Mouse (Mus musculus) adrenal gland, postnatal 10 days (tissue): ENCODE results near the gene Inhbc. TPM values are rescaled to one million over a fixed set of nuclear protein-coding genes. Genes with fewer than 3 reads are reported as not detected.

Source experiments
- DNase-seq: peaks from one replicate; pipeline ENCODE4 v3.0.0; 2021; ENCODE audit warnings: mixed read lengths
- total RNA-seq, 2 experiments: library from RNA; stranded (reverse); gene quantifications; 2 replicates each; pipeline ENCODE4 v1.2.3; 2021

Gene Inhbc
- total RNA-seq, 2 experiments from 2014 or later, result 10.9 to 22.9 TPM

GRCm38 (mm10) chr10:127352187-127352586, 18.0 kb downstream of the Inhbc start:
- DNase-seq, result no peak

DNA sequence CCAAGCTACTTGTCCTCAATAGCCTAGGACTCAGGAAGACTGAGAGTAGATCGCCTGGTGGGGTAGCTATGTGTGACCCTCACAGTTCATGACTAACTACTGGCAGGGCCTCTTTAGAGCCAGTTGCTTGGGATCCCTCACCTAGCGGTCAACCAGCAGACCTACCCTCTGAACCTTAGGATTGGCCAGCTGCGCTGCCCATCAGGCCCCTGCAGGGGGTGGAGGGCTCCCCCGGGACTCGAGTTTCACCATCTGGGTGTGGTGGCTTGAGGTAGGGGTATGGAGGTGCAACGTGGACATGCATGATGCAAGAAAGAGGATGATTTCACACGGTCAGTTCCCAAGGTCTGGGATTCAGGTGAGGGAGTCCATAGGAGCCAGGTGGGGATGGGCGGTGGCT, 18.5 kb downstream of the Inhbc start:
- no peak for DNase-seq

DNA sequence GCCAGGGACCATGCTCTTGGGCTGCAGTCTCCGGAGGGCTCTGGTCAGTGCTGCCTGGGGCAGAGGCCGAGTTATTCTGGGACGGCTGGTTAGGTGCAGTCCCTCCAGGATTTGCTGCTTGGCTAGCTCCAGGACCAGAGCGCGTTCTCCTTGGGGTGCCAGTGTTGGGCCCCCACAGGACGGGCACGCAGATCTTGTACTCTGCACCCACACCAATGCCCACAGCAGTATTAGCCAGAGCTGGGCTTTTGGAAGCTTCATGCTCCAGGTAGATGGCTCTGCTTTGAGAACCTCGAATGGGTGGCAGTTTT, 19.0 kb downstream of the Inhbc start:
- no peak for DNase-seq

GRCm38 (mm10) chr10:127350594-127351284, 19.5 kb downstream of the Inhbc start:
- peak; percentile 80 for DNase-seq

- DNase-seq, result no peak
These were observed 20.4 kb downstream of the Inhbc start for GRCm38 (mm10) chr10:127349810-127350209.

DNA sequence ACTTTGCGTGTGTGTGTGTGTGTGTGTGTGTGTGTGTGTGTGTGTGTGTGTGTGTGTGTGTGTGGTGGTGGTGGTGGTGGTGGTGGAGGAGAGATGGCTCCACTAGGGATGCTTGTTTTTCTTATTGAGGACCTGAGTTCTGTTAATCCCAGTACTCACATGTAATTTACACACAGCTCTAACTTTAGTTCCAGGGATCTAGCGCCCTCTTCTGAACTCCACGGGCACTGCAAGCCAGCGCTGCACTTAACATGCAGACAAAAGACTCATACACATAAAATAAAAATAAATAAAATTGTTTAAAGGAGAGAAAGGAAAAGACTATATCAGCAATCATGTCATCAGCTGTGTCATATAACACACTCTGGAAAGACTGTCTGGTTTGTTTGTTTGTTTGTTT, 21.3 kb downstream of the Inhbc start:
- peak; percentile 51 for DNase-seq

GRCm38 (mm10) chr10:127346173-127346572, 24.1 kb downstream of the Inhbc start:
- DNase-seq, result no peak

DNA sequence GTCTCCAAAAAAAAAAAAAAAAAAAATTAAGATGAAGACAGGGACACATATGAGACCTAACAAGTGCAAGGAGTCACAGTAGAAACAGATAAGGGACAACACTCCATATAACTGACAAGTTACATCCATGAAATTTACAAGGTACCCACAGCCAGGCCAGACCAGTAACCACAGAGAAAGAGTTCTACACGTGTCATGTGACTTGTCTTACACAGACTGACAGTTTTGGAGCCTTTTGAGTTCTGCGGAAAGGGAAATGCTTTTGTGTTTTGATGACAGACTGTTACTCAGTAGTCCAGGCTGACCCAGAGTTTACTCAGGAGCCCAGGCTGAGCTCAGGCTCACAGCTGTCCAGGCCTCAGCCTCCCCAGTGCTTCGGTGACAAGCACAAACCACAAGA, 27.2 kb downstream of the Inhbc start:
- no peak for DNase-seq

GRCm38 (mm10) chr10:127341891-127342639, 28.2 kb downstream of the Inhbc start, which contains the start of gene Gli1:
Gli1 (minus strand) TSS chr10:127341974.
- DNase-seq, result peak; percentile 90

DNA sequence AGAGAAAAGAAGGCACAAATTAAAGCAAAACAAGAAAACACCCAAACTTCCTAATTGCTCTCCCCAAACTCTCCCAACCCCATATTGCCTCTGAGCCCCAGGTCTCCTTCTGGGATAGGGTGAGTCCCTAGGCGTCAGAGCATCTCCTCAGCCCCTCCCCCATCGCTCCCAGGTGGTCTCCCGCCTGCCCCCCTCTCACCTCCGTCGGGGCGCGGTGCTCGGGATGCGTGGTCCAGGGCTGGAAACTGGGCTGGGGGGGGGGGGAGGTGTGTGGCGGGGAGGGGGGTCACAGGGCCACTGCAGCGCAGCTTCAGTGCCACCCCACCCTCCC, 28.9 kb downstream of the Inhbc start:
- DNase-seq, result no peak

DNA sequence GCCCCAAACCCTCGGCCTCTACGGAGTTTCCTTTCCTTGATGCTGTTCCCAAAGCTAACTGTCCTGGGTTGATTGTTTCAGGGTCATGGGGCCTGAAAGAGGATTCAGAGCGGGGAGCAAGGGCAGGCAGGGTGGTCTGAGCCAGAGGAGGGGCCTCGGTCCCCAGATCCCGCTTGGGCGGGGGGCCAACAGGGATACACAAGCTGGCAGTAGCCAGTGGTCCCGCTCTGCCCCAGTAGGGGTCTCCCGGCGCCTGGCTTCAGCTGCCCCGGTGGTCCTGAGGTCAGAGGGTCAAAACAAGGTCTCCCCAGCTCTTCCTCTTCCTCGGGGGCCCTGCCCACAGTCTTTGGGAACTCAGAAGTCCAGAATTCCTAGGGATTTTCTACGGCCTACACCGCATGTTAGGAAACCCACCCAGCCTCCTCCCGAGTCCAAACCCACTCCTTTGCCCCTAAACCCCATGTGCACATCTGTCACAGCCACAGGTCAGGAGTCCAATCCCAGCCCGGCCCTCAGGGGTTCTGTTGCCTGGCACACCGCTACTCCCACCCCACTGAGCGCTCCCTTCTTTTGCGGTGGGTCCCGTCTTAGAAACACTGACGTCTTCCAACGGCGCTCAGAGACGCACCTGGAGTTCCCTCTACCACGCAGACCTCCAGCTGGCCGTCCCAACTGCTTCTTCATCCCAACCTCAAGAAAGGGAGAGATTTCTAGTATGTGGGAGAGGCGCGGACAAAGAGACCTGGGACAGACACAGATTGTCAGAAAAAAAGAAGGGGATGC, 29.5 kb downstream of the Inhbc start:
- DNase-seq, result no peak

DNA sequence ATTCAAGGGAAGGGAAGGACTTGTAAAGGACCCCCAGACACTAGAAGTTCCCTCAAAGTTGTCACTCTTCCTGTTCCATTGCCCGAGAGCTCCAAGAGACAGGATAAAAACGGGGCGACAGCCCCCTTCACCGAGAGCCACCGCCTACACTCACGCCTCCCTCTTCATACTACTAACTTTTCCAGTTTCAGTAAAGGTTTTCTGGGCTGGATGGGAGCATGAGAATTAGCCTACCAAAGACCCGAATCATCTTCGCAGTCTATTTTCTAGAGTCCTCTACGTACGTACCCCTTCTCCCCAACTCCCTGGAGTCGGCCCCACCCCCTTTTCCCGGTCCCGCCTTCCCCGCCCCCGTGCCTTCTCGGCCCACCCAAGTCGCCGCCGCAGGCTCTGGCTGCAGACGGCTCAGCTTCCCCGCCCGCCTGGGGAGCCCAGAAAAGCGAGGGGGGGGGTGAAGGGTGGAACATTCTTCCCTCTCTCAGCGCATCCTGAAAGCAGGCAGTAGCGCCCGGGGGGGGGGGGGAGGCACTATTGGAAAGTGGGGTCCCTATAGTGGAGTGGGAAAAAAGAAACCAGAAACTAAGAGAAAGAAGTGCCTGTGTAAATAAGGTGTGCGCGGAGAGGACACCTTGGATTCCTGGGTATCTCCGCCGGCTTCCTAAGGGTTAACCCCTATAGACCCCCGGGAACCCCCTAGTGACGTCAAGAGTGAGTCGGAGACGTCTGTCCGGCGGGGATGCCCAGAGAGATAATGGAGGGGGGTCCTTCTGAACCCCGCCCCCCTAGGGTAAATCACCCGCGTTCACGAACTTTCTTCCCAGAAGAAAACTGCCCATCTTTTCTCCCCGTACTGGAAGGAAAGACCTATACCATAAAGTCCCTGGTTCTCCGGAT, 30.3 kb downstream of the Inhbc start:
- DNase-seq, result peak; percentile 78

- DNase-seq, result peak; percentile 91
These were observed 31.1 kb downstream of the Inhbc start for GRCm38 (mm10) chr10:127338930-127339682.

GRCm38 (mm10) chr10:127337536-127338099, 32.6 kb downstream of the Inhbc start:
- DNase-seq, result no peak

DNA sequence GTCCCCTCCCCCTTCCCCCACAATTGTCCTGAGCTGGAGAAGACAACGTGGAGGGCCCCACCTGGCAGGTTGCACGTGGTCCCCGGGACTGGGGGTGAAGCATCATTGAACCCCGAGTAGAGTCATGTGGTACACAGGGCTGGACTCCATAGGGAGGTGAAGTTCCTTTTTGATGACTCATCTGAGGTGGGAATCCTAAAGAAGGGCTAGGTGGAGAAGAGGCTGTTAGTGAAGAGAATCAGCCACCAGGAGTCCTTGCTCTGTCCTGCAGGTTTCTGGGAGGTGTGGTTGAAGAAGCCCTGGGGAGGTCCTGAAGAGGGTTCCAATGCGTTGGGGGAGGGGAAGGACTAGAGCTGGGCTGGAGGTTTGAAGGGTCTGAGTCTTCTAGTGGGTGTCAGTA, 33.3 kb downstream of the Inhbc start:
- DNase-seq, result no peak

DNA sequence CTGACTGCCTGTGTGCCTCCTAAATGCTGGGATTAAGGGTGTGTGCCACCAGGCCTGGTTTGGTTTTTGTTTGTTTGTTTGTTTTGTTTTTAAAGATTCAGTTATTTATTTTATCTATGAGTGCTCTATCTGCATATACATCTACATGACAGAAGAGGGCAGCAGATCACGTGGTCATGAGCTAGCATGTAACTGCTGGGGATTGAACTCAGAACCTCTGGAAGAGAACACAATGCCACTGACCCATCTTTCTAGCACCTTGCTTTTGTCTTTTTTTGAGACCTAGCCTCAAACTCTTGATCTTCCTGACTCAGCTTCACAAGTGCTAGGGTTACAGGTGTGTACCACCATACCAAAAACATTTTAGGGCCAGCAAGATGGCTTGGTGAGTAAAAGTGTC, 35.0 kb downstream of the Inhbc start:
- DNase-seq, result no peak

- DNase-seq, result no peak
These were observed 37.1 kb downstream of the Inhbc start for GRCm38 (mm10) chr10:127333152-127333551.

DNA sequence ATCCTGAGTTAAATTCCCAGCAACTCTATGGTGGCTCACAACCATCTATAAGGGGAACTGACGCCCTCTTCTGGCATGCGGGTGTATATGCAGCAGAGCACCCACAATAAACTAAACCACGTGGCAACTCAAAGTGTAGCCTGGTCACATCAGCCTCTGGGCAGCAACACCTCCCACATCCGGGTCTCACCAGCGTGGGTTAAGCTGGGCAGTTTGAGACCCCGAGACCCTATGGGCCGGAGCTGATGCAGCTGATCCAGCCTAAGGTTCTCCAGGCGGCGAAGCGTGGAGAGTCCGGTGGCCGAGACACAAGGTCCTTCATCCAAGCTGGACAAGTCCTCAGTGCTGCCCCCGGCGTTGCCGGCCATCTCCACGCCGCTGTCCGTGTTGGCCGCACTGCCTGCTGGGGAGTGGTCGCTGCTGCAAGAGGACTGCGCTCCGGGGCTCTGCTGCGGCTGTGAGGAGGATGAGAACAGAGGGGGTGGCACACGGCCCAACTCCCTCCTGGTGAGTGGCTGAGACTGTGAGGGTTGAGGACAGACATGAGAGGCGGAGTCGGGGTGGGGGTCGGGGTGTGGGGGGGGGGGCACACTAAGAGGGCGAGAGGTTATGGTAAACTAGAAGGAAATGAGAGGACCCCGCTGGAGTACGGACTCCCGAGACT, 37.9 kb downstream of the Inhbc start:
- no peak for DNase-seq

- no peak for DNase-seq
These were observed 40.0 kb downstream of the Inhbc start for GRCm38 (mm10) chr10:127330212-127330611.

DNA sequence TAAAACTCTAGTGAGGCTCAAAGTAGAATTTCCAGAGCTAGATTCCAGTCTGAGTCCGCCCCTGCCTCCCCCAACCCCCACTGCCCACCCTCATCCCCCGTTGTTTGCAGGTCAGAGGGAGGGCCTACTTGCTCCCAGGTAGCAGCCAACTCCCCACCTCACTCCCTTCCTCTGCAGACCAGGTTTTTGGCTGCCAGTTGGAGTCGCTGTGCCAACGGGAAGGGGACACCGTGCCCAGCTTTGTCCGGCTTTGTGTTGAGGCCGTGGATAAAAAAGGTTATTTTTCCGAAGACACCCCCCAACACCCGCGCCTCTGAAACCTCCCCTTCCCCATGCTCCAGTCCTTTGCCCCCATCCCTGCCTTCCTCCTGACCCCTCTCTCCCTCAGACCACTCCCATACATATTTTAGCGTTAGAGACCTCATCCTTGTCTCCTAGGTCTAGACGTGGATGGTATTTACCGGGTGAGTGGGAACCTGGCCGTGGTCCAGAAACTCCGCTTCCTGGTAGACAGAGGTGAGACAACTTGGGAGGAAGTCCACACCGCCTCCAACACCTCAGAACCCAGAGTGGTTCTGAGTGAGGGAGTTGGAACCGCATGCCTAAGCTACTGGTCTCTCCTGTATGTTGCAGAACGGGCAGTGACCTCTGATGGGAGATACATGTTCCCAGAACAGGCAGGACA, 42.6 kb downstream of the Inhbc start:
- DNase-seq, result no peak
